Mouse (Mus musculus) liver, embryonic 15.5 days (tissue): ENCODE results near the gene Nup62. TPM values are rescaled to one million over a fixed set of nuclear protein-coding genes. Genes with fewer than 3 reads are reported as not detected.

Experiments
- ATAC-seq: fragments of 200-750 bp; cut with Nextera tagmentation; 2 replicates; pipeline ENCODE4 v1.8.0; 2017; ENCODE audit warnings: moderate number of reproducible peaks, mild to moderate bottlenecking, moderate library complexity; ENCODE audit not compliant: insufficient read depth
- H3K27ac ChIP-seq: fragments of 300-500 bp; sonication (generic); replicated peaks from 2 replicates; pipeline ENCODE4 v1.5.1; 2015; ENCODE audit warnings: mild to moderate bottlenecking, inconsistent platforms
- H3K27me3 ChIP-seq: fragments of 300-500 bp; sonication (generic); 2 replicates; pipeline ENCODE4 v1.6.1; 2015; ENCODE audit warnings: mild to moderate bottlenecking, inconsistent platforms
- H3K36me3 ChIP-seq: fragments of 300-500 bp; sonication (generic); replicated peaks from 2 replicates; pipeline ENCODE4 v1.6.1; 2015; ENCODE audit warnings: moderate library complexity, mild to moderate bottlenecking, inconsistent platforms
- H3K4me1 ChIP-seq: fragments of 300-500 bp; sonication (generic); replicated peaks from 2 replicates; pipeline ENCODE4 v1.6.1; 2015; ENCODE audit warnings: inconsistent platforms
- H3K4me2 ChIP-seq: fragments of 300-500 bp; sonication (generic); 2 replicates; pipeline ENCODE4 v1.6.1; 2015; ENCODE audit warnings: moderate library complexity, mild to moderate bottlenecking, inconsistent platforms
- H3K4me3 ChIP-seq: fragments of 300-500 bp; sonication (generic); replicated peaks from 2 replicates; pipeline ENCODE4 v1.5.1; 2015; ENCODE audit warnings: mild to moderate bottlenecking, inconsistent platforms
- H3K9ac ChIP-seq: fragments of 300-500 bp; sonication (generic); 2 replicates; pipeline ENCODE4 v1.6.1; 2015; ENCODE audit warnings: moderate library complexity, mild to moderate bottlenecking, inconsistent platforms
- H3K9me3 ChIP-seq: fragments of 300-500 bp; sonication (generic); replicated peaks from 2 replicates; pipeline ENCODE4 v1.6.1; 2016; ENCODE audit warnings: inconsistent platforms
- WGBS: fragments of 180-500 bp; shearing (Covaris S2); methylation state at CpG from one replicate; pipeline ENCODE4 v1.1.7; 2015; ENCODE audit warnings: mixed read lengths; ENCODE audit not compliant: insufficient replicate concordance; 5-methylcytosine and 5-hydroxymethylcytosine counted together
- polyA plus RNA-seq: library from polyadenylated mRNA; unstranded; fragments of >200 nt; fragmentation: Nextera tagmentation; extraction: Ambion mirVana; gene quantifications from 2 replicates; pipeline ENCODE4 v1.2.1, GENCODE M21; 2015

The Nup62 gene
- 48.8 and 51.2 TPM in 2 replicates for polyA plus RNA-seq

- peak within 1 kb of the TSS; percentile 96 for H3K27ac ChIP-seq
- no peaks in the 10 kb centered on the region for H3K9me3 ChIP-seq
- peak; percentile 89 for ATAC-seq
- H3K9ac ChIP-seq = peak within 1 kb of the TSS; percentile 93
- peak within 1 kb of the TSS; percentile 90 for H3K4me3 ChIP-seq
- no peaks in the 10 kb centered on the region for H3K27me3 ChIP-seq
- peaks cover 55% of the 10 kb centered on the region for H3K4me1 ChIP-seq
- WGBS = 1% methylated on average over 62 of the region's 62 CpGs
- peaks cover 17% of the 10 kb centered on the region for H3K36me3 ChIP-seq
- H3K4me2 ChIP-seq = peak within 1 kb of the TSS; percentile 92
These were observed at the start of gene Nup62, which contains the start of gene Il4i1 for GRCm38 (mm10) chr7:44815721-44816469. Gene Nup62 (plus strand): TSS chr7:44816088. Gene Il4i1 (plus strand): TSS chr7:44816387.

- Histone ChIP-seq H3K27ac (peak overlapping the region; percentile 63), H3K4me3 (no peak overlapping the region), H3K4me2 (peak overlapping the region; percentile 52), H3K27me3 (no peaks in the 10 kb centered on the region), H3K9ac (no peak overlapping the region), H3K9me3 (no peaks in the 10 kb centered on the region), H3K4me1 (peaks cover 67% of the 10 kb centered on the region), H3K36me3 (peaks cover 91% of the 10 kb centered on the region)
- WGBS = 46% methylated on average over 5 of the region's 5 CpGs
- ATAC-seq = peak; percentile 63
These were observed 47.8 kb upstream of the Nup62 start for GRCm38 (mm10) chr7:44768129-44768528.

- H3K9me3 ChIP-seq = no peaks in the 10 kb centered on the region
- ATAC-seq = no peak
- H3K4me1 ChIP-seq = peaks cover 77% of the 10 kb centered on the region
- 23% methylated on average over 6 of the region's 6 CpGs for WGBS
- no peak overlapping the region for H3K27ac ChIP-seq
- no peak overlapping the region for H3K4me2 ChIP-seq
- no peak overlapping the region for H3K9ac ChIP-seq
- no peaks in the 10 kb centered on the region for H3K27me3 ChIP-seq
- no peak overlapping the region for H3K4me3 ChIP-seq
- peaks cover 91% of the 10 kb centered on the region for H3K36me3 ChIP-seq
These were observed 45.8 kb upstream of the Nup62 start for GRCm38 (mm10) chr7:44770046-44770578.

GRCm38 (mm10) chr7:44772591-44773204, 43.2 kb upstream of the Nup62 start:
- Histone ChIP-seq H3K4me3 (no peak overlapping the region), H3K36me3 (peaks cover 88% of the 10 kb centered on the region), H3K4me1 (peaks cover 75% of the 10 kb centered on the region), H3K9ac (no peak overlapping the region; the same call in 1 of the 2 replicates), H3K27me3 (no peaks in the 10 kb centered on the region), H3K4me2 (peak overlapping the region; percentile 43), H3K9me3 (no peaks in the 10 kb centered on the region), H3K27ac (peak overlapping the region; percentile 79)
- 38% methylated on average over 8 of the region's 8 CpGs for WGBS
- peak; percentile 93 for ATAC-seq

GRCm38 (mm10) chr7:44776849-44777498, 38.9 kb upstream of the Nup62 start:
- H3K4me1 ChIP-seq = peaks cover 36% of the 10 kb centered on the region
- peak overlapping the region; percentile 32; the same call in 1 of the 2 replicates for H3K4me2 ChIP-seq
- no peak overlapping the region for H3K9ac ChIP-seq
- no peaks in the 10 kb centered on the region for H3K27me3 ChIP-seq
- peak; percentile 30 for ATAC-seq
- H3K27ac ChIP-seq = peak overlapping the region; percentile 83
- H3K36me3 ChIP-seq = peaks cover 48% of the 10 kb centered on the region
- H3K4me3 ChIP-seq = no peak overlapping the region
- H3K9me3 ChIP-seq = no peaks in the 10 kb centered on the region
- 81% methylated on average over 9 of the region's 9 CpGs for WGBS

GRCm38 (mm10) chr7:44780101-44780500, 35.8 kb upstream of the Nup62 start:
- H3K9ac ChIP-seq = no peak overlapping the region
- H3K27me3 ChIP-seq = peaks cover 4% of the 10 kb centered on the region; the same call in 1 of the 2 replicates
- ATAC-seq = no peak
- no peak overlapping the region for H3K27ac ChIP-seq
- H3K4me2 ChIP-seq = no peak overlapping the region
- H3K4me3 ChIP-seq = no peak overlapping the region
- WGBS = 80% methylated on average over 8 of the region's 8 CpGs
- peaks cover 25% of the 10 kb centered on the region for H3K36me3 ChIP-seq
- peaks cover 14% of the 10 kb centered on the region for H3K4me1 ChIP-seq
- no peaks in the 10 kb centered on the region for H3K9me3 ChIP-seq

GRCm38 (mm10) chr7:44789531-44789930, 26.4 kb upstream of the Nup62 start:
- WGBS = 54% methylated on average over 3 of the region's 3 CpGs
- Histone ChIP-seq H3K9ac (no peak overlapping the region), H3K4me2 (no peak overlapping the region), H3K36me3 (no peaks in the 10 kb centered on the region), H3K27ac (no peak overlapping the region), H3K4me1 (no peaks in the 10 kb centered on the region), H3K27me3 (peaks cover 6% of the 10 kb centered on the region; the same call in 1 of the 2 replicates), H3K9me3 (no peaks in the 10 kb centered on the region), H3K4me3 (no peak overlapping the region)
- no peak for ATAC-seq

GRCm38 (mm10) chr7:44790066-44790465, 25.8 kb upstream of the Nup62 start:
- ATAC-seq = no peak
- Histone ChIP-seq H3K4me3 (no peak overlapping the region), H3K9ac (no peak overlapping the region), H3K4me1 (no peaks in the 10 kb centered on the region), H3K27ac (no peak overlapping the region), H3K36me3 (no peaks in the 10 kb centered on the region), H3K27me3 (peaks cover 6% of the 10 kb centered on the region; the same call in 1 of the 2 replicates), H3K4me2 (no peak overlapping the region), H3K9me3 (no peaks in the 10 kb centered on the region)
- WGBS = 51% methylated on average over 4 of the region's 4 CpGs

GRCm38 (mm10) chr7:44792781-44793180, 23.1 kb upstream of the Nup62 start:
- H3K27ac ChIP-seq = no peak overlapping the region
- H3K9me3 ChIP-seq = no peaks in the 10 kb centered on the region
- no peak overlapping the region for H3K9ac ChIP-seq
- no peaks in the 10 kb centered on the region for H3K36me3 ChIP-seq
- H3K27me3 ChIP-seq = no peaks in the 10 kb centered on the region; the same call in 1 of the 2 replicates
- no peak overlapping the region for H3K4me3 ChIP-seq
- no peak overlapping the region for H3K4me2 ChIP-seq
- WGBS = 66% methylated on average over 6 of the region's 6 CpGs
- H3K4me1 ChIP-seq = no peaks in the 10 kb centered on the region
- ATAC-seq = no peak

- H3K27ac ChIP-seq = no peak overlapping the region
- H3K36me3 ChIP-seq = peaks cover 1% of the 10 kb centered on the region; the same call in 1 of the 2 replicates
- no peak for ATAC-seq
- H3K4me2 ChIP-seq = no peak overlapping the region
- H3K9ac ChIP-seq = no peak overlapping the region
- 49% methylated on average over 2 of the region's 2 CpGs for WGBS
- 0 out of 2 replicates have a peak, but pooled peaks cover 9% of the 10 kb centered on the region for H3K27me3 ChIP-seq
- H3K4me1 ChIP-seq = 0 out of 2 replicates have a peak, but pooled peaks cover 4% of the 10 kb centered on the region
- no peaks in the 10 kb centered on the region for H3K9me3 ChIP-seq
- H3K4me3 ChIP-seq = no peak overlapping the region
These were observed 7.0 kb upstream of the Nup62 start for GRCm38 (mm10) chr7:44808927-44809326.
